Mouse (Mus musculus) mouse trophoblast stem cell (cell line): ENCODE measurements around the gene Gm10320.

ENCODE experiments used
- in situ Hi-C, 2 experiments: fragments of 300-500 bp; cut with MseI, MboI; formaldehyde crosslinking; loops; 2 replicates in 1 of 2; 3 replicates in 1 of 2; pipeline ENCODE4 v1.15.1; 2025

Gene Gm10320

GRCm38 (mm10) chr13:98491909-98492308, at the start of gene Gm10320:
Gene Gm10320, minus strand, starts transcription at chr13:98492001.
- in situ Hi-C loops, result no loop called here

GRCm38 (mm10) chr13:98541601-98542000, 49.8 kb upstream of the Gm10320 start:
- in situ Hi-C loops, result no loop called here

- in situ Hi-C loops, result no loop called here
Observed at GRCm38 (mm10) chr13:98540206-98540605, 48.4 kb upstream of the Gm10320 start.

- in situ Hi-C loops, result no loop called here
Observed at GRCm38 (mm10) chr13:98539311-98539710, 47.5 kb upstream of the Gm10320 start.

- in situ Hi-C loops, result no loop called here
Observed at GRCm38 (mm10) chr13:98538587-98538986, 46.8 kb upstream of the Gm10320 start.

- in situ Hi-C loops, result no loop called here
Observed at GRCm38 (mm10) chr13:98534913-98535262, 43.1 kb upstream of the Gm10320 start.

- in situ Hi-C loops, result no loop called here
Observed at GRCm38 (mm10) chr13:98534190-98534912, 42.5 kb upstream of the Gm10320 start.

- in situ Hi-C loops, result no loop called here
Observed at GRCm38 (mm10) chr13:98533415-98533814, 41.6 kb upstream of the Gm10320 start.

- in situ Hi-C loops, result no loop called here
Observed at GRCm38 (mm10) chr13:98532699-98533375, 41.0 kb upstream of the Gm10320 start.

- in situ Hi-C loops, result no loop called here
Observed at GRCm38 (mm10) chr13:98531976-98532375, 40.2 kb upstream of the Gm10320 start.

GRCm38 (mm10) chr13:98531306-98531705, 39.5 kb upstream of the Gm10320 start:
- in situ Hi-C loops, result no loop called here

- in situ Hi-C loops, result no loop called here
Observed at GRCm38 (mm10) chr13:98523719-98524316, 32.0 kb upstream of the Gm10320 start.

- in situ Hi-C loops, result no loop called here
Observed at GRCm38 (mm10) chr13:98518341-98518740, 26.5 kb upstream of the Gm10320 start.

- in situ Hi-C loops, result no loop called here
Observed at GRCm38 (mm10) chr13:98517666-98518065, 25.9 kb upstream of the Gm10320 start.

- in situ Hi-C loops, result no loop called here
Observed at GRCm38 (mm10) chr13:98516985-98517384, 25.2 kb upstream of the Gm10320 start.

- in situ Hi-C loops, result no loop called here
Observed at GRCm38 (mm10) chr13:98512066-98512465, 20.3 kb upstream of the Gm10320 start.

GRCm38 (mm10) chr13:98507656-98508055, 15.9 kb upstream of the Gm10320 start:
- in situ Hi-C loops, result no loop called here

- in situ Hi-C loops, result no loop called here
Observed at GRCm38 (mm10) chr13:98506496-98506895, 14.7 kb upstream of the Gm10320 start.

GRCm38 (mm10) chr13:98505989-98506388, 14.2 kb upstream of the Gm10320 start:
- in situ Hi-C loops, result no loop called here

GRCm38 (mm10) chr13:98505489-98505857, 13.7 kb upstream of the Gm10320 start:
- in situ Hi-C loops, result no loop called here

- in situ Hi-C loops, result no loop called here
Observed at GRCm38 (mm10) chr13:98504661-98505488, 13.1 kb upstream of the Gm10320 start.

GRCm38 (mm10) chr13:98504181-98504660, 12.4 kb upstream of the Gm10320 start:
- in situ Hi-C loops, result no loop called here
